Mouse (Mus musculus): ENCODE data around the gene Erc2.

Gene Erc2

GRCm38 (mm10) chr14:28441240-28441967 is 819.2 kb downstream of the Erc2 start:
- DNase-seq (ENCODE audit: low read depth, low spot score): no peak

- no peak for DNase-seq (ENCODE audit: low read depth, low spot score)
These were observed 821.2 kb downstream of the Erc2 start for GRCm38 (mm10) chr14:28443254-28443944.

GRCm38 (mm10) chr14:28445737-28446136 is 823.5 kb downstream of the Erc2 start:
- DNase-seq (ENCODE audit: low read depth, low spot score): no peak

GRCm38 (mm10) chr14:28451771-28452170 is 829.5 kb downstream of the Erc2 start:
- DNase-seq (ENCODE audit: low read depth, low spot score): no peak

GRCm38 (mm10) chr14:28456372-28457076 is 834.3 kb downstream of the Erc2 start:
- no peak for DNase-seq (ENCODE audit: low read depth, low spot score)

GRCm38 (mm10) chr14:28457428-28457827 is 835.2 kb downstream of the Erc2 start:
- DNase-seq (ENCODE audit: low read depth, low spot score): no peak

- no peak for DNase-seq (ENCODE audit: low read depth, low spot score)
These were observed 845.7 kb downstream of the Erc2 start for GRCm38 (mm10) chr14:28467956-28468355.

- no peak for DNase-seq (ENCODE audit: low read depth, low spot score)
These were observed 847.5 kb downstream of the Erc2 start for GRCm38 (mm10) chr14:28469696-28470095.

GRCm38 (mm10) chr14:28470212-28470611 is 848.0 kb downstream of the Erc2 start:
- no peak for DNase-seq (ENCODE audit: low read depth, low spot score)

- no peak for DNase-seq (ENCODE audit: low read depth, low spot score)
These were observed 852.8 kb downstream of the Erc2 start for GRCm38 (mm10) chr14:28475012-28475411.

- DNase-seq (ENCODE audit: low read depth, low spot score): no peak
These were observed 853.2 kb downstream of the Erc2 start for GRCm38 (mm10) chr14:28475421-28475820.

GRCm38 (mm10) chr14:28476746-28477145 is 854.5 kb downstream of the Erc2 start:
- DNase-seq (ENCODE audit: low read depth, low spot score): no peak

GRCm38 (mm10) chr14:28480866-28481265 is 858.6 kb downstream of the Erc2 start:
- no peak for DNase-seq (ENCODE audit: low read depth, low spot score)

- no peak for DNase-seq (ENCODE audit: low read depth, low spot score)
These were observed 871.6 kb downstream of the Erc2 start for GRCm38 (mm10) chr14:28493806-28494205.

GRCm38 (mm10) chr14:28494273-28494672 is 872.0 kb downstream of the Erc2 start:
- DNase-seq (ENCODE audit: low read depth, low spot score): no peak

- DNase-seq (ENCODE audit: low read depth, low spot score): no peak
These were observed 879.1 kb downstream of the Erc2 start for GRCm38 (mm10) chr14:28501216-28501878.

GRCm38 (mm10) chr14:28503276-28503675 is 881.0 kb downstream of the Erc2 start:
- DNase-seq (ENCODE audit: low read depth, low spot score): no peak

- peak; percentile 57 for DNase-seq (ENCODE audit: low read depth, low spot score)
These were observed 882.1 kb downstream of the Erc2 start, which contains the start of gene Wnt5a for GRCm38 (mm10) chr14:28504101-28505050. Wnt5a (plus strand) TSS chr14:28504750.

GRCm38 (mm10) chr14:28505051-28505585 is 882.9 kb downstream of the Erc2 start:
- peak; percentile 49 for DNase-seq (ENCODE audit: low read depth, low spot score)

- peak; percentile 35 for DNase-seq (ENCODE audit: low read depth, low spot score)
These were observed 883.6 kb downstream of the Erc2 start for GRCm38 (mm10) chr14:28505586-28506375.
